Mouse (Mus musculus): ENCODE data around the gene Ntn5.

- TF ChIP-seq CTCF (IDR thresholded peaks at IDR 0.05; ENCODE audit: low read depth): no peak
- no peak for TF ChIP-seq EP300 (optimal IDR thresholded peaks at IDR 0.05)
Observed at GRCm38 (mm10) chr7:45723781-45724180, 40.0 kb downstream of the Ntn5 start.

Measured in stomach, postnatal 0 days (tissue).